Mouse (Mus musculus) right cerebral cortex, postnatal 36 days (tissue): ENCODE measurements around the gene Gast.

Experiments used
- DNase-seq, 2 experiments: peaks; one replicate each; pipeline ENCODE4 v3.0.0; 2022; ENCODE audit warnings: low spot score in 2 of 2, mixed read lengths in 1 of 2

Gene Gast

GRCm38 (mm10) chr11:100362209-100362978 is 28.2 kb downstream of the Gast start:
- peak in 1 of 2 experiments; percentile 48 for DNase-seq

DNA sequence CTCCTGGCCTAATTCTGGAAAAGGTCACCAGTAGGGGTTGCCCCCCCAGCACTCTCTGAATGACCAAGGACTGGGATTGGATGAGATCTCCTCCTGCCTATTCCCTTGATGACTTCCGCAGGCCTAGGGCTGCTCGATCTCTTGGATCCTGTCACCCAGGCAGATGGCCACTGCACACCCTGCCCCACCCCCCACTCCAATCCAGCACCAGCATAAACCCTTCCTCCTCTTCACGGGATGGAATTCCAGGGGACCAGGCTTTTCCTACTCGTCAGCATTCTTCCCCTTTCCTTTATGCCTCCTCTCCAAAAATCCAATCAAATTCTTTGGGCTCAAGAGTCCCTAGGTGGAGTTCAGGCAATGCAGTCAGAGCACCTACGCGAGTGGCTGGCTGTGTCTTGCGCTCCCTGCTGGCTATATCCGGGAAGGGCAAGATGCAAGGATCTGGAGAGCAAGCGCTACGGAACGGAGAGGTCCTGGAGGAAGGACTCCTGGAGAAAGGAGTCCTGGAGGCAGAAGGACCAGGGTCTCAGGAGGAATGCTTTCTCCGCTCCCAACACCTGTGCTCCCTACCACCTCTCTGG is 28.9 kb downstream of the Gast start:
- DNase-seq = peak in 1 of 2 experiments; percentile 41

GRCm38 (mm10) chr11:100369145-100369544 is 34.9 kb downstream of the Gast start:
- no peak for DNase-seq

DNA sequence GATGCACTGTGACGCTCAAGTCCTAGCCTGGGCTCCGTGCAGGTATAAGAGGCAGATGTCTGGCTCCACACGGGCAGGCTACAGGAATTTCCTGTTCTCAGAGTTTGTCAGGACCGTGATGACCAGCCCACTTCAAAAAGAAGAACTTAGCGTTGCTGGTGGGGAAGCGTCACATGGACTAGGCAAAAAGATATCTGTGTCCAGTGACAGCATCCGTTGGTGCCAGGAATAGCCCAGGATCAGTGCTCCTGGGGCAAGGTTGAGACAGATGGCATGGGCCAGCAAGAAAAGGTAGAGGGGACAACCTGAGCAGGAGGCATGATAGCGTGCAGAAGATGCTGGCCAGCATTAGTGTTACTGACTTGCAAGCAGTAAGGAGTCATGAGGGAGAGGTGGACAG is 35.6 kb downstream of the Gast start:
- no peak for DNase-seq

DNA sequence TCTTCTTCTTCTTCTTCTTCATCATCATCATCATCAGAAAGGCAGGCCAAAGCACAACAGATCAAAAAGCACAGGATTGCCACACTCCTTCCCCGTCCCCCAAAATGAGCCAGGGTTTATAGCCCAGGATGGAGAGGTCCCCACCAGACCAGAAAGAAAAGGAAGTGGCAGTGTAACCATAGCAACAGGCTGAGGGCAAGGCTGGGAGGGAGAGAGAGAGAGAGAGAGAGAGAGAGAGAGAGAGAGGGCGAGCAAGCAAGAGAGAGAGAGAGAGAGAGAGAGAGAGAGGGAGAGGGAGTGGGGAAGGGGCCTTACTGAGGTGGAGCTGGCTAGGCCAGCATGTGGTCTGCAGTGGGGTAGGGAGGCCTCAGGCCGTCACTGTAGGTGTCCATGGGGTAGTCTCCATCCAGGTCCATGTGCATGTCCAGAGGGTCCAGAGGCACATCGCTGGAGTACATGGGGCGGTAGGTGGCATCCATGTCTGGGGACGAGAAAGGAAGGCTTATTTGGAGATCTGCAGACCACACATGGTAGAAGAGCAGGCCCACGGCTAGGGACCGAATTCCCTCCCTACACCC is 37.9 kb downstream of the Gast start:
- no peak for DNase-seq

DNA sequence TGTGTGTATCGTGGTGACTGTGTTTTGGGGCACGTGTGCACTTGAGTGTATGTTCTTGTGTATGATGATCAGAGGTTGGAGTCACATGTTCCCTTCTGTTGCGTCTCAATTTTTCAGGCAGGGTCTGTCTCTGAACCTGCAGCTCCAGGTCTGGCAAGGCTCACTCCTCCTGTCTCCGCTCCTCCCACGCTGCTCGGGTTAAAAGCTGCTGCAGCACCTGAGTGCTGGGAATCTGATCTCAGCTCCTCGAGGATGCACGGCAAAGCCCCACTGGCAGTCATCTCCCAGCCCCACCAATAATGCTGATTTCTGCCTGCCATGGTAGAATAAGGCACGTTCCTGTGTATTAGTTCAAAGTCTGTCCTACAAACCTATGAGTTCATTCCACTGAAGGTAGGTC is 40.9 kb downstream of the Gast start:
- no peak for DNase-seq

DNA sequence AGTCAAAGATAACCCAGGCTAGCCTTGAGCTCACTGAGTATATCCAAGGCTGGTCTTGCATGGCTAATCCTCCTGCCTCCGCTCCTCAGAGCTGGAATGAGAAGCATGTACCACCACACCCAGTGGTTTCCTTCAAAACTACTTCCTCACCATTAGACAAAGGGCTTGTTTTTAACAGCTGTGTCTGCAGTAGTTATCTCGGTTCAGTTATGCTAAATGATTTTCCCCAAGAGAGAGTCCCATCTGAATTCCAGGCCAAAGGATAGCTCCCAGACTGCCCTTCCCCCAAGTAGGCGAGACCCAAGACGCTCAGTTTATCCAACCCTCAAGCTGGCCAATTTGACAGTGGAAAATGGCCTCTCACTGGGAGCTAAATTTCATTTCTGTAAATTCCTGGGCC is 41.8 kb downstream of the Gast start:
- DNase-seq = no peak

DNA sequence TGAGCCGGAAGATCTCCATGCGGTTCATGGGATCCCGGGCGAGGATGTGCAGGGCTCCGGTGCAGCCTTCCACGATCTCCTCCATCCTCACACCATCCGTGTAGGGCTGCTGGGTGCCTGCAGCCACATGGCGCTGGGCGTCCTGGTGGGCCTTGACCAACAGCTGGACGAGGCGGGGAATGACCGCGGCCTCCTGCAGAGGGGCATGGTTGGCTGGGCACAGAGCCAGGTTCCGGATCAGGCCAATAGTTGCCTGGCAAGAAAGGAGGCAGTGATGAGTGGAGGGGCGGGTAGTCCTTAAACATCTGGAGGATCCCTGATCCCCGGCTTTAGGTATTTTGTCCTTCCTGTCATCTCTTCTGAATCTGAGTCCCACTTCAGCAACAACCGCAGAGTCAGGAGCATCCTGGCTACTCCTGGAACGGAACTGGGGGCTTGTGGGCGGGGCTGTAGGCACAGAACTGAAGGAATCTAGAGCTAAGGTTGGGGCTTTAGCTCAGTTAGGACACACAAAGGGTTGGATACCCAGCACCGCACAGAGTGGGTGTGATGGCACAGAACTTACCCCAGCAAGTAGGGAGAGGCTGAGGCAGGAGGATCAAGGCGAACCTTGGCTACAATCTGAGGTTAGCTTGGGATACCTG is 42.7 kb downstream of the Gast start:
- no peak for DNase-seq

GRCm38 (mm10) chr11:100377989-100378388 is 43.8 kb downstream of the Gast start:
- DNase-seq = no peak

DNA sequence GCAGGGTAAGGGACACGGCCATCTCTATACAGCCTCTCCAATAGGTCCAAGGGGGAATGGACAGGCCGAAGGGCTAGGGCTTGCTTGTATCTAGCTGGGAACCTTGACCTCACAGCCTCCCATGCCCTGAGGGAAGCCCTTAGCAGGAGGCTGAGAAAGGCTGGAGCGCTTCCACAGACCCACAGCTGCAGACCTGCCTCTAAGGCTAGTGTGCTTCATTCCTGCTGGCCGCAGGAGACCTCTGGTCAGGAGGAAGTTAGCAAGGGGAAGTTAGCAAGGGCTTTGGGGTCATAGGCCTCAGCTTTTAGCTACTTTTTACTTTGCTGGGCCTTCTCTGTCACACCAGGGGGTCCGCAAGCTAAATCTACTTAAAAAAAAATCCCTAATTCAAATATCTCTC is 44.2 kb downstream of the Gast start:
- no peak for DNase-seq

DNA sequence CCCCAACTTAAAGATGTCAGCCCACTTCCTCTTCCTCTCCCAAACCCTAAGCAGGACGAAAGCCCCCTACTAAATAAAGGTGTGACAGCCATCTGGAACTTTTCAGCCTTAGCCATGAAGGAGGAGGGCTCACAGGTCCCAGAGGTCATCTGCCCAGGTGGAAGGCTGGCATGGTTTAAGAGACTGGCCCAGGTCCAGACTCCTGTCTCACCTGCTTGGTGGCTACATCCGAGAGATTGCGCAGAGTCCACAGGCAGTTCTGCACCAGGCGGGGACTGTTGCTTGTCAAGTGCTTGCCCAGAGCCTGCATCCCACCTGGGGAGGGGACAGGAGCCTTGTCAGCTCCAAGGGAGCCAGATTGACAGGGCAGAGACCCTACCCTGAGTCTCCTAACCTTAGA is 45.1 kb downstream of the Gast start:
- no peak for DNase-seq

DNA sequence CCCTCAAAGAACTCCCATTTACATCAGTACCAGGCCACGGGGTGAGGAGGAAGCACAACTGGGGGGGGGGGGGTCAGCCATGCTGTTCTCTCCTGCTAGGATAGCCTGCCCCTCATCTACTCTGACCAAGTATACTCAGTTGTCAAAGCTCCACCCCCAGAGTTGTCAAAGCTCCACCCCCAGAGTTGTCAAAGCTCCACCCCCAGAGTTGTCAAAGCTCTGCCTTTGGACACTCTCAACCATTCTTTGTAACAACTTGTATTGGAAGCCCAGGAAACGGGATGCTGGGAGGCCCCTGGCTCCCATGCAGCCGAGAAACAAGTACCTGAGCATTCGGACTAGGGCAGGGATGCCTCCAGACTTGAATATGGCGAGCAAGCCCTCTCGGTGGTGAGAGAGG is 48.5 kb downstream of the Gast start:
- DNase-seq = no peak

DNA sequence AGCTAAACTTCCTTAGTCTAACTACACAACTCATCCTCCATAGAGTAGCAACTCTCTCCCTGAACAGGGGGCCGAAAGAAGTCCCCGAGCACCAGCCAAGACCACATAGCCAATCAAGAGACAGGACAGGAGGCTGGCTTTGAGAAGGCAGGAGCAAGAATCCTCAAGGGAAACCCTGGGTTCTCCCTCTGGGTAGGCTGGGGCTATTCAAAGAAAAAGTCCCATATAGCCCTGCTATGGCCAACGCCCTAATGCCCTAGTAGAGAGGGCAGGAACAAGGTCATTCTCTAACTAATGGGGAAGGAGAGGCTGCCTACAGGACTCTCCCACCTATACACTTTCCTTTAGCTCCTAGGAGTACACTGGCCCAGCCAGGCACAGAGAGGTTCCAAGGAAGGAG is 50.8 kb downstream of the Gast start:
- no peak for DNase-seq

- DNase-seq = no peak
Measured at GRCm38 (mm10) chr11:100386586-100386985, 52.4 kb downstream of the Gast start.
